Mouse (Mus musculus): ENCODE measurements around the gene Il9r.

Il9r gene

DNA sequence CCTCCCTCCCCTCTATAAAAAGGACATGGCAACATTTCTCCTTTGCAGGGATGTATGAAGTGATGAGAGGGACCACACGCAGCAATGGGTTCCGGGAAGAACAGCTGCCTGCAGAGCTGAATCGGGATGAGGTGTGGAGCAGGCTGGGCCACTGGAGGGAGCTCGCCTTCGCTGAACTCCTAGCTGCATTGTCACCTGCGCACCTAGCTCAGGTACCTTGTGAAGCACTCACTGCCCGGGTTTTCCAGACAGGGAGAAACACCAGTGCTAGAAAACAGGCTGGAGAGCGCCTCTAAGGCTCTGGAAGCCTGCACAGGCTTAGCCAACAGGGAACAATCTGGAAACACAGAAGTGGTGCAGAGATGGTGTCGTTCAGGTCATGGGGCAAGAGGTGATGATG is 38.6 kb downstream of the Il9r start:
- in situ Hi-C loops (cut with MseI, MboI): no loop called here

DNA sequence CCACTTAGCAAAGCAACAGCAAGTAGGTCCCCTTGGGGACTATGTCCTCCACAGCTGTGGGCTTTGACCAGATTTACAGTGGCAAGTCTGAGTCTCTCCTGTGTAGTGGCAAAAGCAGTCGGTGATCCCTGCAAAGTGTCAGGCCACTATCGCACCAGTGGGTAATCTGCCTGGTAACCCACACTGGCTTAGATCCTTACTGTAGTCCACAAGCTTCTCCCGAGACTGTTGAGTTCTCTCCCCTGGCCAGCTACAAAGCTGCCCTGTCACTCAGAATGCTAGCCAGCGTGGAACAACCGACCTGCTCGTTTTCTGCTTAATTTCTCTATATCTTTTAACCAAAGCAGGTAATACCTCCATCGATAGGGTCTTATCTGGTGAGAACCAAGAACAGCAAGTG is 39.7 kb downstream of the Il9r start:
- in situ Hi-C loops (cut with MseI, MboI): no loop called here

DNA sequence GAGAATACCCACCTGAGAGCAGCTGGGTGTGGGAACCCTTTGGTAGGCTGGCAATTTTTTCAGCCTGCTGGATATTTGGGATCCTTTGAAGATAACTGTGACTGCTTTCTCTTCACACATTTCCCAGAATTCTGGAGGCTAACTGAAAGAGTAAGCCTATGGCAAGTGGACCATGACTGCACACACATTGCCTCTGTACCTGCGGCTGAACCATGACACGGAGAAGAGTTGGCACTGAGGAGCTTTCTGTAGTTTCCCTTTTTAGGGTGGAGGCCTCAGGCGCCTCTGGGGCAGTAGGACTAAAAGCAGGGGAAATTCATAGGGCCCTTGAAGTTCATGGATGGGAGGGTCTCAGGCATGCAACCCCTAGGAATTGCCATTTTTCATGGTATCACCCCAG is 40.9 kb downstream of the Il9r start:
- in situ Hi-C loops (cut with MseI, MboI): no loop called here

GRCm38 (mm10) chr11:32157791-32158594 is 42.1 kb downstream of the Il9r start:
- in situ Hi-C loops (cut with MseI, MboI): no loop called here

DNA sequence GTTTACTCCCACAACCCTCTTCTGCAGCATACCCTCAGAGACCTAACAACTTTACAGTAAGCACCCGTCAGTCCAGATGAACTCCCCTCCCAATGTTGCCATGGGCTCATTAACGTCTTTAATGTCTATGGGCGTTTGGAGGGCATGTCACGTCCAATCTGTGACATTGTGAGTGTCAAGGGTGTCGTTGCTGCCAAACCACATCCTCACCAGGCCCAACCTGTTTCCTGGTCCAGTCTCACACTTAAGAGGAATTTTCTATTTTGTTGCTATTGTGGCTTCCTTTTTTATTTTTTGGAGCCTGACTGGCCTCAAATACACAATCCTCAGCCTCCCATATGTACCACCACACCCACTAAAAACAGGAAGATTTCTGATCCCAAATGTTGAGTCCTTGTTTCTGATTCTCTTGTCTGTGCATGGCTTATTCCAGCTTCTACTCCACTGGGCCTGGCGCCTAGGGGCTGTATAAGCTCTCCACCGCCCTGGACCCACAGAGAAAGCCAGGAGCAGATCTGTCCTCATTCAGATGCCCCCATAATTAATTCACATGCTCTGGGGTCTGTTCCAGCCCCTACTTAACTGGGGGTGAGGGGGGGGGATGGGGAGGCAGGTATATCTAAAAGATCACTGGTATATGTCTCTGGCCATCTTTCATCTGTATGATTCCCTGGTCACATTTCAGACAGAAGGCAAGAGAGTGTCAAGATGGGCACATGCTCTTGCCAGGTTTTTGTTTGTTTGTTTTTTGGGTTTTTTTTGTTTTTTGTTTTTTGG is 43.0 kb downstream of the Il9r start:
- in situ Hi-C loops (cut with MseI, MboI): no loop called here

GRCm38 (mm10) chr11:32153216-32153615 is 46.9 kb downstream of the Il9r start:
- in situ Hi-C loops (cut with MseI, MboI): no loop called here

GRCm38 (mm10) chr11:32152814-32153213 is 47.3 kb downstream of the Il9r start:
- in situ Hi-C loops (cut with MseI, MboI): no loop called here

GRCm38 (mm10) chr11:32151243-32151642 is 48.8 kb downstream of the Il9r start:
- in situ Hi-C loops (cut with MseI, MboI): no loop called here

DNA sequence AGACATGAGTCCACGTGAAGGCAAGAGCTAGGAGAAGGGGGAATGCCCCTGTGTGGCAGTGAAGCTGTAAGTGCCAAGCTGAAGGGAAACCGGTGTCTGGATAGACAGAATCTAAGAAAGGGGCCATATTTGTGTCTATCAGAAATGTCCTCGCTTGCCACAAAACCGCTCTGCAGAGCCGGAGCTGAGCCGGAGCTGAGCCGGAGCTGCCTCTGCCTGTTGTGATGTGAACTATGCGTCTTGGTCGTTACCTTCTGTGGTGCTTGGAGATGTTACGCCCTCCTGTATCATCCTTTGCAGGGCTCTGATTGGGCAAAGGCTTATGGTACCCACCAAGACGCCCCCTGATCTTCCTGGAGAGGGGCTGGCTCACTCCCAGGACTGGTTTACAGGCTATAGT is 50.5 kb downstream of the Il9r start:
- in situ Hi-C loops (cut with MseI, MboI): no loop called here

- in situ Hi-C loops (cut with MseI, MboI): no loop called here
Measured at GRCm38 (mm10) chr11:32142771-32143170, 57.3 kb downstream of the Il9r start.

- in situ Hi-C loops (cut with MseI, MboI): no loop called here
Measured at GRCm38 (mm10) chr11:32141627-32142586, 58.2 kb downstream of the Il9r start.

GRCm38 (mm10) chr11:32141034-32141433 is 59.0 kb downstream of the Il9r start:
- in situ Hi-C loops (cut with MseI, MboI): no loop called here

DNA sequence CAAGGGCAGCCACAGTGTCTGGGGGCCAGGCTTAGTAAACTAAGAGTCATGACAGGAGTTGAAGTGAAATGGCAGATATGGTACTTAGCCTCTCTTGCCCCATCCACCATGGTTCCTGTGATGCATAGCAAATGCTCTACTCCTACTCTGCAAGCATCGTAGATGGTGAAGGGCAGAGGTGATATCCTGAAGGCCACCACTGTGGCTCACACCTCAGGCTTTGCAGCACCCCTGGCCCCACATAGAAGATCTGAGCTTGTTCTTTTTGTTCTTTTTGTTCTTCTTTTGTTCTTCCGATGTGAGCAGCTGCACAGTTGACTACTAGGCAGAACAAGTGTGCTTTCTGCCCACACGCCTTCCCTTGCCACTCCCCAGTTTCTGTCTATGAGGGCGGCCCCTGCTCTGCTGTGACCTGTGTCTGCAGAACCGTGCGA is 60.5 kb downstream of the Il9r start:
- in situ Hi-C loops (cut with MseI, MboI): loop anchor here (10.0 kb wide), 2 partner anchors 185 to 465 kb away; partner anchors contain the start of gene Bod1 (in 1 of the 2)

- in situ Hi-C loops (cut with MseI, MboI): loop anchor here (10.0 kb wide), 2 partner anchors 184 to 464 kb away; partner anchors contain the start of gene Bod1 (in 1 of the 2)
Measured at GRCm38 (mm10) chr11:32138614-32138964, 61.5 kb downstream of the Il9r start.

DNA sequence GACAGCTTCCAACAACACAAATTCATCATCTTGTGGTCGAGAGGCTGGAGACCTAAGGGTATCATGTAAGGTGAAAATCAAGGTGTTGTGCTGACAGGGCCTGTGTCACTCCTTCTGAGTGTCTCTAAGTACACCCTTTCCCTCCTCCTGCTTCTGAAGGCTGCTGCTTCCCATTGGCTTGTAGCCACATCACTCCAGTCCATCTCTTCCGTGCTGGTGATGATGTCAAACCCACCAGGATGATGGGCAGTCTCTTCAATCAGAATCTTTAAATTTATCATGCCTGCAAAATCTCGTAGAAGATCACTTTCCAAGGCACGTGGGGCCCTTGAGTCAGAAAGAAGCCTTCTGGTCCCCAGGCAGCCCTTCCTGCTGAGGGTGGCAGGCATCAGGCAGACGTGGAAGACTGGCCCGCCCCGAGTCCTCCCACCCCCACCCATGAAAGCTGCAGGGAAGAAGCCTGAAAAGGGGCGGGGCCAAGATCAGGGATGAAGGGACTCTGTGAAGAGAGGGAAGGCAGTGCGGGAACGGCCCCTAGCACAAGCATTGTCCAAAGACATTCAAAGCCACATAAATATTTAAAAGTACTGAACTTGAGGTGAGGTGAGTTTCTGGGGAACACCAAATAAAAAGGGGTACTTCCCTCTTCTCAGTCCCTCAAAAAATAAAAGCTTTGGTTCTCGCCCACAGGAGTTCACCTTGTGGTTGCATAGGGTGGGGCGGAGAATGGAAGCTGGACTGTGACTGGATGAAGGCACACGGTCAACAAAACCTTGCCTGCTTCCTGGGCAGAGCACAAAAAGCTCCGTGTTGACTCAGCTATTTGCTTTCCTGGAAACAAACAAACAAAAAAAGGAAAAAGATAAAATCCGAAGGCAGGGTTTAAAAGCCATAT is 62.1 kb downstream of the Il9r start:
- in situ Hi-C loops (cut with MseI, MboI): loop anchor here (10.0 kb wide), 2 partner anchors 183 to 463 kb away; partner anchors contain the start of gene Bod1 (in 1 of the 2)

Data from mouse trophoblast stem cell (cell line).